Mouse (Mus musculus) myocyte (in vitro differentiated cells): Measurements from ENCODE around the gene 2300002M23Rik.

ENCODE experiments used
- POLR2AphosphoS2 ChIP-seq: IDR thresholded peaks from one replicate; pipeline ENCODE4 v1.6.1; 2011; ENCODE audit warnings: low read depth, control low read depth; ENCODE audit not compliant: insufficient read length
- TCF12 ChIP-seq: IDR thresholded peaks from one replicate; pipeline ENCODE4 v1.6.1; 2011; ENCODE audit warnings: mild to moderate bottlenecking, control low read depth; ENCODE audit not compliant: poor library complexity, insufficient read depth, severe bottlenecking

GRCm38 (mm10) chr17:35592131-35592530 is 24.9 kb downstream of the 2300002M23Rik start:
- TF ChIP-seq POLR2AphosphoS2 = no peak
- no peak for TF ChIP-seq TCF12
